ENCODE assay signal across 32 mouse cellular contexts in genomic region chr15:7990101-7990500, GRCm38 (mm10).
"Had no signal": no experiment of that assay in that cellular context is flagged by ENCODE, and none has a peak within 500 bp of the region (broad histone marks: within the 10 kb centered on the region; RNA-seq: fewer than 3 reads in every experiment).

No protein-coding gene starts in this region.

- ATAC-seq: liver, embryonic 12.5 days; liver, postnatal 0 days; lung, postnatal 0 days; midbrain, embryonic 15.5 days; midbrain, embryonic 16.5 days had no signal

- DNase-seq: left cerebral cortex, postnatal 4 days; liver; liver, embryonic 13.5 days; liver, postnatal 0 days; lung, adult 18-20 months; lung, adult 2 months; lung, embryonic 14.5 days; lung, postnatal 10 days; lung, postnatal 14 days; lung, postnatal 36 days; lung, postnatal 4 days; midbrain, embryonic 14.5 days had no signal

- H3K36me3 ChIP-seq: limb, embryonic 10.5 days; limb, embryonic 12.5 days; limb, embryonic 13.5 days; limb, embryonic 15.5 days; liver, embryonic 12.5 days; liver, embryonic 13.5 days; liver, embryonic 15.5 days; lung, embryonic 15.5 days; midbrain, embryonic 10.5 days; midbrain, embryonic 12.5 days; midbrain, embryonic 15.5 days; neural tube, embryonic 12.5 days; neural tube, embryonic 13.5 days had no signal

- H3K27me3 ChIP-seq: limb, embryonic 12.5 days; limb, embryonic 13.5 days; limb, embryonic 15.5 days; liver, embryonic 12.5 days; liver, embryonic 13.5 days; liver, embryonic 15.5 days; lung, embryonic 15.5 days; megakaryocyte, embryonic 14.5 days; midbrain, embryonic 12.5 days; midbrain, embryonic 15.5 days; neural tube, embryonic 12.5 days; neural tube, embryonic 13.5 days had no signal

- H3K9ac ChIP-seq: limb, embryonic 12.5 days; limb, embryonic 13.5 days; limb, embryonic 15.5 days; liver, embryonic 12.5 days; liver, embryonic 13.5 days; liver, embryonic 14.5 days; liver, embryonic 15.5 days; liver, postnatal 0 days; lung, embryonic 14.5 days; lung, embryonic 15.5 days; midbrain, embryonic 12.5 days; midbrain, embryonic 15.5 days; neural tube, embryonic 12.5 days; neural tube, embryonic 13.5 days had no signal

- H3K27ac ChIP-seq: limb, embryonic 10.5 days; limb, embryonic 12.5 days; limb, embryonic 13.5 days; limb, embryonic 15.5 days; liver, embryonic 12.5 days; liver, embryonic 13.5 days; liver, embryonic 14.5 days; liver, embryonic 15.5 days; lung, embryonic 15.5 days; macrophage; midbrain, embryonic 10.5 days; midbrain, embryonic 12.5 days; midbrain, embryonic 15.5 days; neural tube, embryonic 12.5 days; neural tube, embryonic 13.5 days had no signal

- H3K4me3 ChIP-seq: limb, embryonic 10.5 days; limb, embryonic 12.5 days; limb, embryonic 13.5 days; limb, embryonic 15.5 days; liver, embryonic 12.5 days; liver, embryonic 13.5 days; liver, embryonic 15.5 days; lung, embryonic 15.5 days; megakaryocyte, embryonic 14.5 days; midbrain, embryonic 10.5 days; midbrain, embryonic 12.5 days; midbrain, embryonic 15.5 days; myocyte; neural tube, embryonic 12.5 days; neural tube, embryonic 13.5 days had no signal

- H3K9me3 ChIP-seq: limb, embryonic 10.5 days; limb, embryonic 12.5 days; limb, embryonic 13.5 days; limb, embryonic 15.5 days; liver, embryonic 12.5 days; liver, embryonic 13.5 days; liver, embryonic 15.5 days; lung, embryonic 15.5 days; megakaryocyte, embryonic 14.5 days; midbrain, embryonic 10.5 days; midbrain, embryonic 12.5 days; midbrain, embryonic 15.5 days; neural tube, embryonic 12.5 days; neural tube, embryonic 13.5 days had no signal

- H3K4me2 ChIP-seq: limb, embryonic 12.5 days; limb, embryonic 13.5 days; limb, embryonic 15.5 days; liver, embryonic 11.5 days; liver, embryonic 12.5 days; liver, embryonic 13.5 days; liver, embryonic 15.5 days; lung, embryonic 14.5 days; lung, embryonic 15.5 days; midbrain, embryonic 11.5 days; midbrain, embryonic 12.5 days; midbrain, embryonic 15.5 days; neural tube, embryonic 12.5 days; neural tube, embryonic 13.5 days had no signal

- H3K4me1 ChIP-seq: liver, embryonic 12.5 days; liver, embryonic 13.5 days; liver, embryonic 15.5 days; lung, embryonic 15.5 days; megakaryocyte, embryonic 14.5 days; midbrain, embryonic 12.5 days; midbrain, embryonic 15.5 days; neural tube, embryonic 12.5 days; neural tube, embryonic 13.5 days had no signal
